Mouse (Mus musculus) kidney, embryonic 15.5 days (tissue): ENCODE measurements around the gene Wnt4. TPM values are rescaled to one million over a fixed set of nuclear protein-coding genes. Genes with fewer than 3 reads are reported as not detected.

Source experiments
- ATAC-seq: fragments of 200-750 bp; cut with Nextera tagmentation; replicated peaks from 2 replicates; pipeline ENCODE4 v1.8.0; 2017; ENCODE audit warnings: moderate TSS enrichment; ENCODE audit not compliant: low FRiP score
- H3K27ac ChIP-seq: fragments of 300-500 bp; sonication (generic); 2 replicates; pipeline ENCODE4 v1.5.1; 2015; ENCODE audit warnings: mild to moderate bottlenecking, inconsistent platforms
- H3K27me3 ChIP-seq: fragments of 300-500 bp; sonication (generic); 2 replicates; pipeline ENCODE4 v1.6.1; 2015; ENCODE audit warnings: inconsistent platforms
- H3K36me3 ChIP-seq: fragments of 300-500 bp; sonication (generic); 2 replicates; pipeline ENCODE4 v1.6.1; 2015; ENCODE audit warnings: inconsistent platforms
- H3K4me1 ChIP-seq: fragments of 300-500 bp; sonication (generic); 2 replicates; pipeline ENCODE4 v1.6.1; 2015; ENCODE audit warnings: inconsistent platforms
- H3K4me2 ChIP-seq: fragments of 300-500 bp; sonication (generic); 2 replicates; pipeline ENCODE4 v1.6.1; 2015; ENCODE audit warnings: moderate library complexity, mild to moderate bottlenecking, inconsistent platforms
- H3K4me3 ChIP-seq: fragments of 300-500 bp; sonication (generic); replicated peaks from 2 replicates; pipeline ENCODE4 v1.5.1; 2015; ENCODE audit warnings: mild to moderate bottlenecking, inconsistent platforms
- H3K9ac ChIP-seq: fragments of 300-500 bp; sonication (generic); 2 replicates; pipeline ENCODE4 v1.6.1; 2015; ENCODE audit warnings: mild to moderate bottlenecking, inconsistent platforms
- H3K9me3 ChIP-seq: fragments of 300-500 bp; sonication (generic); replicated peaks from 2 replicates; pipeline ENCODE4 v1.6.1; 2016; ENCODE audit warnings: inconsistent platforms
- WGBS: fragments of 180-500 bp; shearing (Covaris S2); methylation state at CpG from one replicate; pipeline ENCODE4 v1.1.7; 2015; ENCODE audit warnings: mixed read lengths; 5-methylcytosine and 5-hydroxymethylcytosine counted together
- polyA plus RNA-seq: library from polyadenylated mRNA; unstranded; fragments of >200 nt; fragmentation: Nextera tagmentation; extraction: Ambion mirVana; gene quantifications from 2 replicates; pipeline ENCODE4 v1.2.1, GENCODE M21; 2015

Gene Wnt4
- polyA plus RNA-seq, 1 experiment from 2014 or later: 10.6 TPM

DNA sequence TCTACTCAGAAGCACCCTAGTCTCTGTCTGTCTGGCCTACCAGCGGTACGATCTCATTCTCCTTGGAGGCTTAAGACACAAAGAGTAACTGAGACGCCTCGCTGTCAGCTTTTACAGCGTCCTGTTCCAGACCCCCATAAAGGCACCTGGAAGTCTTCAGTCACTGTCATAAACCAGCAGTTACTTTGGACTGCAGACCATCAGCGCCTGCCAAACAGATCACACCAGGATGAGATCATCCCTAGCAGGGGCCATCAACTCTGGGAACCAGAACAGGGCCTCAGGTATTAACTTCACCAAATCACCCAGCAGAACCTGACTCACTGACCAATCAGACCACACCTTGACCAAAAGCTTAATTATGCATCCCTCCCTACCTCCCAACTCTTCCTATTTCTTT is 37.3 kb downstream of the Wnt4 start:
- H3K4me1 ChIP-seq: peaks cover 31% of the 10 kb centered on the region
- H3K36me3 ChIP-seq: peaks cover 42% of the 10 kb centered on the region
- 0 out of 2 replicates have a peak overlapping the region, but pooled peaks have one; percentile 22 for H3K27ac ChIP-seq
- H3K4me2 ChIP-seq: no peak overlapping the region
- no peak overlapping the region for H3K4me3 ChIP-seq
- H3K27me3 ChIP-seq: no peaks in the 10 kb centered on the region
- ATAC-seq: 0 out of 2 replicates have a peak, but pooled peaks have one; percentile 12
- no peak overlapping the region for H3K9ac ChIP-seq
- H3K9me3 ChIP-seq: no peaks in the 10 kb centered on the region
- 17% methylated on average over 6 of the region's 6 CpGs for WGBS

DNA sequence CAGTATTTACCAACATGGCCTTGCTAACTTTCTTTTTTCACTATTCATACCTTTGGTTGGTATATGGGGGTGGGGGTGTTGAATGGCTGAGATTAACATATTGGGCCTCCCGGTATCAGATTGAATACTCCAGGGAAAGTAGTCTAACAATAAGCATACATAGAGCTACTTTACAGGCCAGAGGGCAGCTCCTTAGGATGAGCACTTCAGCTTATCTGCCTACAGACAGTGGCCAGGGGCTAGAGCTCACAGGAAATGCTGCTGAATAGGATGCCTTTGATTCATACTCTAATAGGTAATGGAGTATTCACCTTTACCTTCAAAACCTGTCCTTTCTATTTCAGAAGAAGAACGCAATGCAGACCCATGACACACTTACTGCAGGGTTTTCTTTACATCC is 37.8 kb downstream of the Wnt4 start:
- Histone ChIP-seq H3K27me3 (no peaks in the 10 kb centered on the region), H3K36me3 (peaks cover 47% of the 10 kb centered on the region), H3K27ac (no peak overlapping the region), H3K4me2 (no peak overlapping the region), H3K9me3 (no peaks in the 10 kb centered on the region), H3K9ac (no peak overlapping the region), H3K4me1 (peaks cover 26% of the 10 kb centered on the region), H3K4me3 (no peak overlapping the region)
- ATAC-seq: no peak
- WGBS: 79% methylated on average over 2 of the region's 2 CpGs

DNA sequence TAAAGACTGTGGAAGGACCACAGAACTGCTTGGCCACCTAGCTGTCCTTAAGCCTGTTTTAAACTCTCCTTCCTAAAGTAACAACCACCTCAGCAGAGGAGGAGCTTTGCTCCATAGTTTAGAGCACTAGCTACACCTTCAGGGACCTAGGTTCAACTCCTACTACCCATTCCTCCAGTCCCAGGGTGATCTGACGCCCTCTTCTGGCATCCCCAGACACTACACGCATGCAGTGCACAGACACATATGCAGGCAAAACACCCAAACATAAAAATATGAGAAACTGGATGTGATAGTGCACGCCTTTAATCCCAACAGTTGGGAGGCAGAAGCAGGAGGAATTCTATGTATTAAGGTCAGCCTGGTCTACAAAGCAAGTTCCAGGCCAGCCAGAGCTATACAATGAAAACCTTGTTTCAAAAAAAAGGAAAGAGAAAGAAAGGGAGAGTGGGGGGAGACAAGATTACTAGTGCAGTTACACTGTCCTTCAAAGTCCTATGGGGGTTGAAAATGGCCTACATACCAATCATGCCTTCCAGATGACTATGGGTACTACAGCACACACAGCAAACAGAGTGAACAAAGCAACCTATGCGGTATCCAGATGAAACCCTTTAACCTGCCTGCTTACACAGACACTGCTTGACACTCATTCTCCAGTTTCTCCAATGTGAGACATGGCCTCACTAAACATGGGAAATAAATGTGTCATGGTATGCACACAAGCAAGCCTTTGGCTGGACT is 38.9 kb downstream of the Wnt4 start:
- Histone ChIP-seq H3K9me3 (no peaks in the 10 kb centered on the region), H3K9ac (no peak overlapping the region), H3K27ac (peak overlapping the region; percentile 41; the same call in 1 of the 2 replicates), H3K4me3 (no peak overlapping the region), H3K36me3 (peaks cover 55% of the 10 kb centered on the region), H3K27me3 (no peaks in the 10 kb centered on the region), H3K4me1 (peaks cover 15% of the 10 kb centered on the region), H3K4me2 (no peak overlapping the region)
- 91% methylated on average over 4 of the region's 4 CpGs for WGBS
- ATAC-seq: no peak

DNA sequence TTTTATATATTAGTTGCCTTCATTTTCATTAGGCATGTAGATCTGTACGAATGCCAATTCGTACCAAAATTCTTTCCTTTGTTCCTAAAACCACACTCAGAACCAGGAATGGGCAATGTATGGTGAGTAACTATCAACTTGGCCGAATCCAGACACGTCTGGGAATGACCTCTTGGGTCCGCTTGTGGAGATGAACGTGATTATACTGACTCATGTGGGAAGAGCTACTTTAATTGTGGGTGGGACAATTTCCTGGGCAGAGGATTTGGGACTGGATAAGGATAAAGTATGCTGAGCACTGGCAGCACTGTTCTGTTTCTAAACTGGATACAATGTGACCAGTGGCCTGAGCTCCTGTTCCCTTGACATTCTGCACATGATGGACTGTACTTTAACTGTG is 47.6 kb downstream of the Wnt4 start:
- Histone ChIP-seq H3K36me3 (peaks cover 87% of the 10 kb centered on the region), H3K4me2 (no peak overlapping the region), H3K27ac (no peak overlapping the region), H3K9me3 (no peaks in the 10 kb centered on the region), H3K4me1 (no peaks in the 10 kb centered on the region), H3K9ac (no peak overlapping the region), H3K27me3 (no peaks in the 10 kb centered on the region), H3K4me3 (no peak overlapping the region)
- ATAC-seq: no peak
- 83% methylated on average over 6 of the region's 6 CpGs for WGBS

DNA sequence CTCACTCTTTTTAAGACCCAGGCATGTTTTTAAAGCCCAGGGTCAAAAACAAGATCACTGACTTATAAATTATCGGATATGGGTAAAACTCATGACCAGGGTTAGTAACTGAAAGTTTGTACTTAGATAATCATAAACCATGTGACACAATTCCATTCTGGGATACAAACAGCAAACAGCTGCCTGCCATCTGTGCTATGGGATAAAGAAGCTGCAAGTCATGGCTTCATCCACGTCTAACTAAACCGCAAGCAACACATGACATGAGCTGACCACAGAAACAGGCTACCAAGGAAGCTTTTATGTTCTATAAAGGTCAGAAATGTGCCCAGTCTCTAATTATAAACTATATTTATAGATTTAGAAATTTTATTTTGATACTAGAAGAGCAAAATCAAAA is 49.2 kb downstream of the Wnt4 start:
- WGBS: 84% methylated on average over 3 of the region's 3 CpGs
- H3K27me3 ChIP-seq: no peaks in the 10 kb centered on the region
- peaks cover 83% of the 10 kb centered on the region for H3K36me3 ChIP-seq
- no peak for ATAC-seq
- H3K9ac ChIP-seq: no peak overlapping the region
- H3K27ac ChIP-seq: no peak overlapping the region
- H3K9me3 ChIP-seq: no peaks in the 10 kb centered on the region
- no peak overlapping the region for H3K4me3 ChIP-seq
- H3K4me1 ChIP-seq: no peaks in the 10 kb centered on the region
- H3K4me2 ChIP-seq: no peak overlapping the region

DNA sequence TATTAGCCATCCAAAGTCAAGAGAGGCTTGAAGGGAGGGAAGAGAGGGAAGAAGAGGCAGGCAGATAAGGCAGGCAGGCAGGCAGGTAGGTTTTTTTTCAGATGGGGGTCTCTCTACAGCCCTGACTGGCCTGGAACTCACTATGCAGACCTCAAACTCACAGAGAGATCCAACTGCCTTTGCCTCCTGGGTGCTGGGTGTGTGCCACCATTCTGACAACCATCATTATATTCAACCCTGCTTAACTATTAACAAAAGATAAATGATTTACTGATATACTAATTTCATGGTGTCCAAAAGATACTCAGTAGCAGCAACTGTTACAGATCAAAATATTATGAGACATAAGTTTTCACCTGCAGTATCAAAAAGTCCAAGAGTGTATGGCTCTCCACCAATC is 54.8 kb downstream of the Wnt4 start:
- Histone ChIP-seq H3K4me2 (no peak overlapping the region), H3K27me3 (no peaks in the 10 kb centered on the region), H3K4me3 (no peak overlapping the region), H3K36me3 (peaks cover 79% of the 10 kb centered on the region), H3K9ac (no peak overlapping the region), H3K27ac (no peak overlapping the region), H3K9me3 (no peaks in the 10 kb centered on the region), H3K4me1 (peaks cover 4% of the 10 kb centered on the region; the same call in 1 of the 2 replicates)
- ATAC-seq: no peak

DNA sequence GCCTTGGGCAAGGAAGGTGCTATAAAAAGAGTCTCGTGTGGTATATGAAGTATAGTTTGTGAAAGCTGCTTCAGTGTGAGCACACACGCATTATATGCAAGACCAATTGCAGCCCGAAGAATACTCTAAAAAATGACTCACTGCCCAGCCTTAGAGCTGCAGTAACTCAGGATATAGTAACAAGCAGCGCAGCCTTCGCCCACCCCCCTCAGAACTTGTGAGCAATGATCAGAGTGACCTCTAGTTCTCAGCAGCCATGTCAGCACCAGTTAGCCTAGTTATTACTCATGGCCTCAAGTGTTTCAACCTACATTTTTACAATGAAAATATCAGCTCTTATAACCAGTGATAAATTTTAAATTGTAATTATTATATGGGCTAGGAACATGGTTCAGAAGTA is 59.2 kb downstream of the Wnt4 start:
- ATAC-seq: no peak
- H3K4me3 ChIP-seq: no peak overlapping the region
- H3K27me3 ChIP-seq: no peaks in the 10 kb centered on the region
- no peak overlapping the region for H3K27ac ChIP-seq
- H3K36me3 ChIP-seq: peaks cover 41% of the 10 kb centered on the region
- H3K4me2 ChIP-seq: no peak overlapping the region
- peaks cover 24% of the 10 kb centered on the region for H3K4me1 ChIP-seq
- no peak overlapping the region for H3K9ac ChIP-seq
- no peaks in the 10 kb centered on the region for H3K9me3 ChIP-seq
- WGBS: 79% methylated on average over 5 of the region's 5 CpGs

DNA sequence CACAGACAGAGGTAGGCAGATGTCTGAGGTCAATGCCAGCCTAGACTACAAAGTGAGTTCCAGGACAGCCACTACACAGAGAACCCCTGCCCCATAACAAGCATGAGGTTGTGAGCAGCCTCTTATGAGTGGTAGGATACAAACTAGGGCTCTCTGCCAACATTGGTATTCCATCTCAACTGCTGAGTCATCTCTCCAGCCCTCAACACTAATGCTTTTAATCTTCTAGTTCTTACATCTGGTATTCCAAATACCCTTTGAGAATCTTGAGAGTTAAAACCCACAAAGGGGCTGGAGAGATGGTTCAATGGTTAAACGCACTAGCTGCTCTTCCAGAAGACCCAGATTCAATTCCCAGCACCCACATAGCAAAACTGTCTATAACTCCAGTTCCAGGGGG is 62.1 kb downstream of the Wnt4 start:
- H3K27ac ChIP-seq: no peak overlapping the region
- 83% methylated on average over 1 of the region's 1 CpGs for WGBS
- H3K9me3 ChIP-seq: no peaks in the 10 kb centered on the region

DNA sequence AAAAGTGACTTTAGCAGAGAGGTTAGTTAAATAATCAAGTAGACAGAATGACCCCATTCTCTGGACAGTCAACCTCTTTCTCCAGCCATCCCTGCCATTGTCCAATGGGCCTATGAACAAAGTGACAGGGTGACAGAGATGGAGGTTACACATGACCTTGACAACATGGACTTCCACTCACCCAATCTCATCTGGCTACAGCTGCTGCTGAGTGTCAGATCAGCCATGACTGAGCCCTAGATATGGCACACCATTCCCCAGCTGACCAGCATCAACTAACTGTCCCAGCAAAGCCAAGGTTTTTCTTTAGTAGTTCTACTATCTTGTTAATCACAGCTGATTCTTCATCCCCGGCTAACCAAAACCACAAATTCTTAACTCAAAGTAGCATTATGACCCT is 65.5 kb downstream of the Wnt4 start:
- Histone ChIP-seq H3K27me3 (no peaks in the 10 kb centered on the region), H3K9ac (no peak overlapping the region), H3K4me3 (no peak overlapping the region), H3K4me1 (peaks cover 15% of the 10 kb centered on the region), H3K27ac (no peak overlapping the region), H3K9me3 (no peaks in the 10 kb centered on the region), H3K36me3 (peaks cover 32% of the 10 kb centered on the region; the same call in 1 of the 2 replicates), H3K4me2 (no peak overlapping the region)
- WGBS: 93% methylated on average over 1 of the region's 1 CpGs
- no peak for ATAC-seq

More for the DNA sequence above, 62.1 kb downstream of the Wnt4 start:
- H3K9ac ChIP-seq: no peak overlapping the region
- ATAC-seq: no peak
- H3K4me1 ChIP-seq: peaks cover 27% of the 10 kb centered on the region
- no peaks in the 10 kb centered on the region for H3K27me3 ChIP-seq
- no peak overlapping the region for H3K4me2 ChIP-seq
- H3K4me3 ChIP-seq: no peak overlapping the region
- peaks cover 18% of the 10 kb centered on the region for H3K36me3 ChIP-seq

DNA sequence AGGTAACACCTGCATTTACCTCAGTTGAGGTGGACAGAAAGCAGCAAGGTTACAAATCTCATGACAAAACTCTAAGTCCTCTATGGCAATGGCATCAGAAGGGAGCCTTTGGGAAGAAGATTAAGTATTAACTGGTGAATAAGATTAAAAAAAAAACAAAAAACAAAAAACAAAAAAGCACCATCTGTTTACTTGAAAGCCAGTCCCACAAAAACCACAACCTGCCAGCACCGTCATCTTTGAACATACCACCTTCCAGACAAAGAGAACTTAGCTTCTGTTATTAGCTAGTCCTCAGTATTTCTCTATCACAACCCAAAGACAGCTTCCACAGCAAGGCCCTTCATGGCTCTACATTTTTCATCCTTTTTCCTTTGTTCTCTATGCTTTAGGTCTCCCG is 67.8 kb downstream of the Wnt4 start:
- WGBS: 85% methylated on average over 2 of the region's 2 CpGs

DNA sequence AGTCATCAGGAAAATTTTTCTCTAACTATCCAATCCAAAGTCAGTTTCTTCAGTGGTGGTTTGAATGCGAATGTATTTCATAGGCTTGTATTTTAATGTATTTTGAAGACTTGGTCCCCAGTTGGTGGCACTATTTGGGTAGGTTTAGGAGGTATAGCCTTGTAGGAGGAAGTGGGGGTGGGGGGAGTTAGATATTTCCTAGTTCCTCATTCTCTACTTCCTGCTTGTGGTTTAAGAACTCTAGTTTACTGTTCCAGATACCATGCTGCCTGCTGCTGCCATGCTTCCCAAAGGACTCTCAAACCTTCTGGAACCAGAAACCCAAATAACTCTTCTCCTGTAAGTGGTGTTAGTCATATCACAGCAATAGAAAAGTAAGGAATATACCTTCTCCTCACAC is 68.5 kb downstream of the Wnt4 start:
- Histone ChIP-seq H3K9me3 (no peaks in the 10 kb centered on the region), H3K27me3 (no peaks in the 10 kb centered on the region), H3K4me3 (no peak overlapping the region), H3K27ac (no peak overlapping the region), H3K4me2 (no peak overlapping the region), H3K9ac (no peak overlapping the region), H3K36me3 (peaks cover 32% of the 10 kb centered on the region; the same call in 1 of the 2 replicates), H3K4me1 (peaks cover 12% of the 10 kb centered on the region)
- WGBS: 90% methylated on average over 1 of the region's 1 CpGs
- ATAC-seq: no peak

More for the DNA sequence above, 67.8 kb downstream of the Wnt4 start:
- Histone ChIP-seq H3K4me2 (no peak overlapping the region), H3K36me3 (peaks cover 32% of the 10 kb centered on the region; the same call in 1 of the 2 replicates), H3K27ac (no peak overlapping the region), H3K9me3 (no peaks in the 10 kb centered on the region), H3K4me3 (no peak overlapping the region), H3K4me1 (peaks cover 12% of the 10 kb centered on the region), H3K27me3 (no peaks in the 10 kb centered on the region), H3K9ac (no peak overlapping the region)
- ATAC-seq: no peak
